Mouse (Mus musculus): Measurements from ENCODE around the gene Crim1.
"Not testable (repeated sequence)": the region's sequence is repeated elsewhere in the genome, so short reads cannot be mapped to it uniquely, and the experiment has no call there.

Gene Crim1

DNA sequence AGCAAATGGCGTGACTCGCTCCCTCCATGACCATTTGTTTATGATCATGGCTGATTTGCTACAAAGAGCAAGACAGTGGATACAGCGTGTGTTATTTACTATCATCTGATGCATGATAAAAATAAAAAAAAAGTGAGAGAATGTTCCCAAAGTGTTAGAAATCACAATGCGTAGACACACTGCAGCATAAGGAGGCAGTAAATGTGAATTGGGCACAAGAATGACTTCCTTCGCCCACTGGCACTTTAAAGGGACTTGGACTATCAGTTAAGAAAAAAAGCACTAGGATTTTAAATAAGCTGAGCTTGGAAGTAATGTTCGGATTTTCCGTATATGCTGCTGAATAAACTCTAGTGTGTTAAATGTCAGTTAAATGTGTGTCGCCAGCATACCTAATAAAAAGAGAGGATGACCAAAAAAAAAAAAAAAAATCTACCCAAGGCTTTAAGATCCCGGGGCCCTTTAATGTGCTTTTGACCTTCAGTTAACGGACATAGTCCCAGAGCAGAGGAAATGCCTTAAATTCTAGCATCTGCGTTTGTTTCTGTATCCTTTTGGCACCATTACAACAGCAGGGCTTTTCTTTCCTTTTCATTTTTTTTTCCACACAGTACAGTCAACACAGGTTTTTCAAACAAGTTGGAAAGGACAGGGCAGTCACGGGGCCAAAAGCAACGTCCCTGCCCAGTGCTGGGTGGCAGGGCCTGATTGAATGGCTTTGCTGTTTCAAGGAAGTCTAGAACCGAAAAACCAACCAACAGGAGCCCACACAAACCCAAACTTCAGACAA lies 50.3 kb downstream of the Crim1 start:
- DNase-seq (ENCODE audit: low spot score in 2 of 2), result no peak

- not testable (repeated sequence) for DNase-seq (ENCODE audit: low spot score in 2 of 2)
Measured at GRCm38 (mm10) chr17:78253587-78253986, 53.5 kb downstream of the Crim1 start.

- no peak for DNase-seq (ENCODE audit: low spot score in 2 of 2)
Measured at GRCm38 (mm10) chr17:78254256-78254655, 54.2 kb downstream of the Crim1 start.

DNA sequence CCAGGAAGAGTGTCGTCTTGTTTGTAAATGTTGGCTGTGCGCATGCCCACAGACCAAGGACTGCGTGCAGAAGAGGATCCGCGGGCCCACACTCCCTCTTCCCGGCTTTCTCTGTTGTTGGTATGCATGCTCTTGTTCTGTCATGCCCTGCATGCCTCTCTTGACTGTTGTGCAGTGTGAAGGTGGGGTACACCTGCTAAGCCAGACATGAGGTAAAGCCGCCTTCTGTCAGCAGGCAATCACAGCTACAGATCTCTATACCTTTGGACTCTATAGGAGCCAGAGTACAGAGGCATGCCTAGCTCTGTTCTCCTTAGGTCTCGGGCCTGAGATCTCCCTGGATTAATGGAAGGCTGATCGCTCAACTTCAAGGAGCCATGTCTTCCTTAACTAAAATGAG lies 55.7 kb downstream of the Crim1 start:
- DNase-seq (ENCODE audit: low spot score in 2 of 2), result no peak

- DNase-seq (ENCODE audit: low spot score in 2 of 2), result no peak
Measured at GRCm38 (mm10) chr17:78256534-78256933, 56.5 kb downstream of the Crim1 start.

DNA sequence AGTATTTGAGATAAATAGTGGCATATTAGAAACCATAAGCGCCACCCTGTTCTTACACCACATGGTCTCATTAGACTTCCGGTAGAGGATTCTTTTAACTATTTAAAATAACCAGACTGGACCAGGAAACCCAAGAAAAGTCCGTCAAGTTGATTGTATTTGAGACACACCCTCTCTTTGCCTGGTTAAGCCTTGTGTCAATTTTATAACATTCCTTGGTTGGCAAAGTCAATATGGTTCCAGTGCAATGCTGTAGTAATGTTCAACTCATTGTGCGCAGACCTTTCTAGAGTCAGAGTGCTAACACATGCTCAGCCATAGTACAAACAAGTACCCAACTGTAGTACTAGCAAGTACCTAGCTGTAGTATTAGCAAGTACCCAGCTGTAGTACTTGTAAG lies 61.6 kb downstream of the Crim1 start:
- DNase-seq (ENCODE audit: low spot score in 2 of 2), result no peak

- no peak for DNase-seq (ENCODE audit: low spot score in 2 of 2)
Measured at GRCm38 (mm10) chr17:78264116-78264515, 64.1 kb downstream of the Crim1 start.

- no peak for DNase-seq (ENCODE audit: low spot score in 2 of 2)
Measured at GRCm38 (mm10) chr17:78265135-78265534, 65.1 kb downstream of the Crim1 start.

GRCm38 (mm10) chr17:78266271-78266670 lies 66.2 kb downstream of the Crim1 start:
- no peak for DNase-seq (ENCODE audit: low spot score in 2 of 2)

DNA sequence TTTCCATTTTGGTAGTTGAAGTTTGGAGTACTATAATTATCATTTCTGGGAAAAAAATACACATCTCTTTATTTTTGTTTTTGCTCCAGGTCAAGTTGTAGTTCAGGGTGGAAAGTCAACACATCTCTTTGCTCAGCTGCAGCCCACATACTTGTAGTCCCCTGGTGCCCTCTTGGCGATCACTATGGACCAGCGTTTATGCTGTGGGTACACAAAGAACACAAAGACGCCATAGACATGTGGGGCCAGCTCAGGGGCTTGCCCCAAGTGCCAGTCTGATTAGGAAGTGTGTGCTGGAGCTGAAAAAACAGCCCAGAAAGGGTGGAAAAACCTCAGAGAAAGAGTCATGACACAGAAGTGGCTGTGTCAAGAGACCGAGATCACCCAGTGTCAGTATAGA lies 68.5 kb downstream of the Crim1 start:
- no peak for DNase-seq (ENCODE audit: low spot score in 2 of 2)

DNA sequence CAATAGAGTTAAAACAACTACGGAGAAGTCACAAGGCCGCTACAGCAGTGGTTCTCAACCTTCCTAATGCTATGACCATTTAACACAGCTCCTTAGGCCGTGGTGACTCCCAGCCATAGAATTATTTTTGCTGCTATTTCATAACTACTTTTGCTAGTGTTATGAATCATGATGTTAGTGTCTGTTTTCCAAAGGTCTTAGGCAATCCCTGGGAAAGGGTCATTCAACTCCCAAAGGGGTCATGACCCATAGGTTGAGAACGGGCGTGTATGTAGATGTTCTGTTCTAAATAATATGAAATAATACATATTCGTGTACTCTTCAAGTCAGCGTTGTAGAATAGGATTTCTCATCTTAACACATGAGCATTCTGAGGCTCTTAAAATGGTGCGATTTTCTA lies 69.3 kb downstream of the Crim1 start:
- DNase-seq (ENCODE audit: low spot score in 2 of 2), result no peak

DNA sequence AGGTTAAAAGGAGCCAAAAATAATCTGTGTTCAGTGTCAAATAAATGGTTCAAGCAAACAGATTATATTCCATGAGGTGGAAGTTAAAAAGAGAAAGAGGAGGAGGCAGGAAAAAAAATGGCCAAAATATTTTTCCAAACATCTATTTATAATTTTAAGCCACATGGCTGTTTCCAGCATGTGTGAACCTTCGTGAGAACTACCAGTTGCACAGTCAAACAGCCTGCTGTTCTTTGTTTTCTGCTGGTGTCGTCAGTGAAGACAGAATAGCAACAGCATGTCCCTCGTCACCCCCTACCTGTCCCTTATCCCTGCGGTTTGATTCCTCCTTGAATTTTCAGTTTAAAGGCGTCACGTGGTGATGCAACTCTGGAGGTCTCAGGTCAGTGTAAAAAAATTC lies 70.0 kb downstream of the Crim1 start:
- DNase-seq (ENCODE audit: low spot score in 2 of 2), result no peak

- no peak for DNase-seq (ENCODE audit: low spot score in 2 of 2)
Measured at GRCm38 (mm10) chr17:78271731-78272130, 71.7 kb downstream of the Crim1 start.

DNA sequence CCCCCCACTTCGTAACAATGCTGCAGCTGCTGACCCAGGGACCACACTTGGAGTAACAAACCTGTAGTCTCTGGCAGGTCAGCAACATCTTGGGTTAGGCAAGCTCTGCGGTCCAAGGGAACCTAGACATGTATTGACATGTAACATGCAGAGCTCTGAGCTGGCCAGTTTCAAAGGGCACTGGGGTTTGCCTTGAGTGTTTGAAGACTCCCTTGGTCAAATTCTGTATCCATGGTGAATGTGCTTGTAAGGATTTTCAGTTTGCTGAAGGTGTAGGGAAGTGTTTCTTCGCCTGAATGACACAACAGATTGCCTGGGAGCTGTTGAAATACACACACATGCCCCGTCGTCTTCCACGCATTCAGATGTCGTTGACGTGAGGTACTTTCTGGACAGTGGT lies 72.1 kb downstream of the Crim1 start:
- DNase-seq (ENCODE audit: low spot score in 2 of 2), result no peak

DNA sequence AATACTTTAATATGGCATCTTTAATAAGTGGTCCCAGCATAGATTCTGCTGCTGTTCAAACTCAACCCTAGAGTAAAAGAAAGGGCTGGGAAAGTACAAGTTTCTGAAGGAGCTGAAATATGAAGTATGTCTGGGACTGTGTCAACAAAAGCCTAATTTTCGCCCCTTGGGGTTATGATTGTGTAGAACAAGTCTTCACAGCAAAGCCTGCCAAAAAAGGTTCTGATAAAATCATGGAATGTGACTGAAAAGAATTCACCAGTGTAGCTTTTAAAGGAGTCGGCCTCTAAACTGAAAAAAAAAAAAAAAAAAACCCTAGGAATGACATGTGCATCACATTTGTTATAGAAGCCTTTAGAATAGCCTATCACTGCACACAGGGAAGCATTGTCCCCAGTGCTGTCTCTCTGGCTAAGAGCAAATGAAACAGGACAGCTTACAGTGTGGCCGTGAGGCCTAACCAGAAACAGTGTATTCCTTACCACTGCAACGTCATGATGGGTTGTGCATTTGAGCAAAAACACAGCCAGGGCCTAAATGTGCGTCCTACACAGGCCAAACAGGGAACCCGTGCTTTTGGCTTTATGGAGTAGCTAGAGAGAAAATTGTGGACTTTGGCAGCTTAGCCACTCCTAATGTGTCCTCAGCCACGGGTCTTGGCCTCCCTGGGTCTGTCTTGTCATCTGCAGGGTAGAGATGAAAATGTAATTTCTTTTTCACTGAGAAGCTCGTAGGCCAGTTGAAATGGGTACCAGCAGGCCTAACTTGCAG lies 72.8 kb downstream of the Crim1 start:
- no peak for DNase-seq (ENCODE audit: low spot score in 2 of 2)

- no peak for DNase-seq (ENCODE audit: low spot score in 2 of 2)
Measured at GRCm38 (mm10) chr17:78273875-78274274, 73.8 kb downstream of the Crim1 start.

- no peak for DNase-seq (ENCODE audit: low spot score in 2 of 2)
Measured at GRCm38 (mm10) chr17:78274609-78275506, 74.8 kb downstream of the Crim1 start.

- no peak for DNase-seq (ENCODE audit: low spot score in 2 of 2)
Measured at GRCm38 (mm10) chr17:78275507-78275813, 75.4 kb downstream of the Crim1 start.

GRCm38 (mm10) chr17:78279191-78279590 lies 79.1 kb downstream of the Crim1 start:
- DNase-seq (ENCODE audit: low spot score in 2 of 2), result no peak

- no peak for DNase-seq (ENCODE audit: low spot score in 2 of 2)
Measured at GRCm38 (mm10) chr17:78280991-78281712, 81.1 kb downstream of the Crim1 start.

GRCm38 (mm10) chr17:78283271-78283992 lies 83.4 kb downstream of the Crim1 start:
- DNase-seq (ENCODE audit: low spot score in 2 of 2), result no peak
